Mouse (Mus musculus) regulatory T cell (primary cell): Measurements from ENCODE around the gene Ggnbp2.

Experiments
- in situ Hi-C: fragments of 300-600 bp; cut with MboI, MseI; formaldehyde crosslinking; loops from one replicate; pipeline ENCODE4 v1.15.1; 2025; ENCODE audit warnings: high pct_unique_total_duplicates

Gene Ggnbp2

DNA sequence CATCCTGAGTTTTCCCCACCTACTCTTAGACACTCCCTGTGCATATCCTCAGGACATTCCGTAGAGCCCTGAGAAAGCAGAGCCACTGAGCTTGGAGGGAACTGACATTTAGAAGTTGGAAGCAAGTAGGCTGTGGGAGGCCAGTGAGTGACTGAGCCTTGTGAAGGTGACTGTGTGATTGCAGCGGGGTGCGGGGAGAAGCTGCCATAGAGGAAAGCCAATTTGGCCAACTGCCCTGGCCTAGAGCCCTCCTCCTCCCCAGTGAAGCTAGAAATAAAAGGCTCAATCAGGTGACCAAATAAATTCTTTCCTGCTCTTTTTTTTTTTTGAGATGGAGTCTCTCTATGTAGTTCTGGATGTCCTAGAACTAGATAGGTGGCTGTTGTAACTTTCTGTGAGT is 44.4 kb downstream of the Ggnbp2 start:
- in situ Hi-C loops = loop anchor here (5.0 kb wide), 1 partner anchor 41 kb away; no protein-coding TSS in a partner anchor

DNA sequence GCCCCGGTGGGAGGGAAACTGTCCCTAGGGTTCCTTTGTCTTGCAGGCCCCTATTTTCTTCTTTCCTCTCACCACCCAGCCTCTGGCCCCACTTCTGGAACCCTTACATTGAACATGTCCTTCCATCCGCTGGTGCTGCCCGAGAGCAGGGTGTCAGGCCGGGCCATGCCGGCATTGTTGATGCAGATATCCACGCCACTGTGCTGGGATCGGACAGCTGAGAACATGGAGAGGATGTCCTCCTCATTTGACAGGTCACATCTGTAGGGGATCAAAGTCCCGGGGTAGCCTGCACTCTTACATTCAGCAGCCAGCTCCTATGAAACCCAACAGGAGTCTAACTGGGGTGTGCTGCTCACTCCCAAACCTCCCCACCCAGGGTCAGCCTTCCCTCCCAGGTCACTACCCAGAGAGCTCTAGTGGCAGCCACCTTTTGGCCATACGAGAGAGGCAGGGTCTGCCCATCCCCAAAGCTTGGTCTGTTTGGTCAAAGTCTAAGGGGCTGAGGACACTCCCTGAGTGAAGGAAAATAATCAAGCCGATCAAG is 45.3 kb downstream of the Ggnbp2 start:
- in situ Hi-C loops = loop anchor here (5.0 kb wide), 1 partner anchor 42 kb away; no protein-coding TSS in a partner anchor

DNA sequence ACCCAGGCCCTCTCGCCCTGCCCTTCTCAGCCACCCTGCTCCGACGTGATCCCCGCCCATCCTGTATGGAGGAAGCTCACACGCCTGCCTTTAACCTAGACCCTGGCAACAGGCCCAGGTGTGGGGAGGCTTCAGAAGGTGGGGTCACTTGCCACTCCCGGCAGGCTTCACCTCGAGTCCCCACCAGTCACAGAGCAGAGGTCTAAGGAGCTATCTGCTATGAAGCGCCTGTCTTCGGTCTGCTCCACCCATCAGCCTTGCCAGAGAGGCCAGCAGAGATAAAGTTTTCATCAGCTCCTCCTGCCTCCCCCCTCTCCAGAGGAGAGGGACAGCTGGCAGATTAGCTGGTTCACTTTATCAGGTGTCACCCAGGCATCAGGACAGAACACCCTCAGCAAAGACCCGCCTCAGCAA is 47.1 kb downstream of the Ggnbp2 start:
- in situ Hi-C loops = no loop called here

DNA sequence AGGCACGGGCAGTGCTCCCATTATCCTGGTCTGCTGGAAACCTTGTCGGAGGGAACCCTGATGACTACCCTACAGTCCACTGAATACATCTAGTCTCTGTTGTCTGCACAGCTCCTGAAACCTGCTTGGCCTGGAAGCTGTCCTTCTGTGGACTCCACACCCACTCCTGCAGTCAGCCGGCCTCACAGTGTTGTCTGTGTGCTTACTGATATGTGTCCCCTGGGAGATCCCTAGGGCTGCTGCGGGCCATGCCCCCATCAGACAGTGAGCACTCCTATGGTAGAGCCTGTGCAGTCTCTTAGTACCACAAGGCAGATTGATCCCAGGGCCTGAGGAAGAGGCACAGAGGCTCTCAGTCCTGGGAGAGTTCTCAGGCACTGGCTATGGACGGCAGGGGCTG is 48.1 kb downstream of the Ggnbp2 start:
- in situ Hi-C loops = no loop called here

DNA sequence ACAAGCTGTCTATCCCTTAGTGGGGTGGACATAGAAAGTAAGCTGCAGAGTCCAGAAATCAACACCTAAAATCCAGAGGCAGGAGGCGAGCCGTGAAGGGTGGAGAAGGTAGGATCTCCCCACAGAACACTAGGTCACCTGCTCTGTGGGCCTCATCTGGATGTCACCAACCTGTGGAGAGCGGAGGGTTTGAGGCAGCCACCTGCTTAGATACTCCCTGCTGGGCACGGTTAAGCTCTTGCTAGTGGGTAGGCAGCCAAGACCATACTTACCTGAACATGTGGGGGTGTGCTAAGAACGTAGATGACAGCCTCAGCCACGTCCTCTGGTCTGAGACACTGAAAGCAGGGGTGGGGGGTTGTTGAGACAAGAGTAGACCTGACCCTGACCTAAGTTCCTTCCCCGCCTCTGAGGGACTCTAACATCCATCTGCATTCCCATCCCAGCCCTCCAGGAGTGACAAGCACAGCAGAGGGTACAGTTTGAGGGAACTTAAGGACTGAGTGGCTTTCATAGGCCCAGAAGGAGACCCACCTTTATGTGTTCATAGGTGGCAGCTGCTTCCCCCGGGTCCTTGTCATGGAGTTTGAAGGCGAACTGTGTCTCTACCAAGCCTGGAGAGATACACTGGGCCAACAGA is 49.4 kb downstream of the Ggnbp2 start:
- in situ Hi-C loops = no loop called here

DNA sequence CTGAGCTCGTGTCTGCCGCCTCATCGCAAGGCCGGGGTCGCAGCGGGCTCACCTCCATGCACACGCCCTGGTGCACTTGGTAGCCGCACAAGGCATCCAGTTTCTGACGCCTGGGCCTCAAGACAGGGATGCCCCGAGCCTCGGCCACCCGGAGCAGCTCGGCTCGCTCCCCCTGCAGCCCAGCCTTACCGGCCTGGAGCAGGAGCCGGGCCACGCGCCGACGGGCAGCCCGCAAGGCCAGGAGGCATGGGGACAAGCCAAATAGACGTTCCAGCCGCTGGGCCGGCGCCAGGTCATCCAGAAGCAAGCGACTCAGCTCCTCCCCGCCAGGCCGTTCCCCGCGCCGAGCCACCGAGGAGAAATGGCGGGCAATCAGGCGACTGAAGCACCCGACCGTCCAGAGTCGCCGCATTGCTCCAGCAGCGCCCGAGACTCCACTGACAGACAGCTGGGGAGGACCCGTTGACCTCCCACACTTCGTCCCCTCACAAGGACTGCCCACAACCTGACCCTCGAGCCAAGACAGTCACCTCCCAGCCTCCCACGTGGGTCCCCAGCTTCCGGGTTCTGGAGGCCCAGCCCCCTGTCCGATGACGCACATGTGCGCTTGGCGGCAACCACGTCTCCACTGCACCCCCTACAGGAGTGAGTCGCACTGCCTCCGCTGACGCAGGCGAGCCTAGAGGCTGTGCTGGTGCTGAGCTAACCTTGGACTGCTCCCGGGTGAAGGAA is 51.5 kb downstream of the Ggnbp2 start, which contains the start of gene Mrm1:
Gene Mrm1 (minus strand): TSS at position 555 of the 732 bp plus-strand sequence.
- in situ Hi-C loops = loop anchor here (10.0 kb wide), 1 partner anchor 544 kb away; no protein-coding TSS in a partner anchor

DNA sequence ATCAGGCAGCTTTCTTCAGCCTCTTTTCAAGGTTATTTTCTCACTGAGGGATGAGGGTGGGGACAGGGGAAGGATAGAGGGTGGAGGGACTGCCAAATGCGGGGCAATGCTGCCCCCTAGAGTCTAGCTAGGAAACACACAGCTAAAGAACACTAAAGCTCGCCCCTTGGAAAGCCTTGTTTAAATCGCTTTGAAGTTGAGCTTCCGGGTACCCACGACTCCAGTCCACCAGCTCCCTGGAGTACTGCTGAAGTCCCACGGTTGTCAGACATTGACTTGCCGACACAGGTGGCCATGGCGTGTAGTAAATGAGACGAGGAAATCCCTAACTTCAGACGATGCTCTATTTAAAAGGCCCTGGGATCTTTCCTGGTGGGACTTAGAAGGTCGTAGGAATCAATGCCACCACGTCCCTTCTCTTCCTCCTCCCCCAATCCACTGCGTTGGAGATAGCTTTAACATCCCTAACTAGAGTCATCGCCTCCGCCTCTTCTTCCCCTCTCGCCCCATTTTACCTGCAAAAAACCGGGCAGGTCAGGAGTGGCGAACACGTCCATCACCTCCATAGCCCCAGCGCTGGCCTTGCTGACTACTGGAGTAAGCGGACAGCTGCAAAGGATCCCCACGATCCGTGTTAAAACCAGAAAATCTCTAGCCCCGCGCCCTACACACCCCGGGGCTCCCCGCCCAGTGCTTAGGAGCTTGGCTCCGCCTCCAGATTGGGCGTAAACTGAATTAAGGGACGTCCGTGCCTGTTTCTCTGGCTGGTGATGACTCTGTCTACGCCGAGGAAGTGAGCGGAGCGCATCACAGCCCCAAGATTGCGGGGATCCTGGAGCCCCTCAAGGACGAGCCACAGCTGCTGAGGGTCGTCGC is 52.3 kb downstream of the Ggnbp2 start:
- in situ Hi-C loops = loop anchor here (10.0 kb wide), 1 partner anchor 544 kb away; no protein-coding TSS in a partner anchor

GRCm38 (mm10) chr11:84817362-84817761 is 53.3 kb downstream of the Ggnbp2 start:
- in situ Hi-C loops = loop anchor here (10.0 kb wide), 1 partner anchor 543 kb away; no protein-coding TSS in a partner anchor

DNA sequence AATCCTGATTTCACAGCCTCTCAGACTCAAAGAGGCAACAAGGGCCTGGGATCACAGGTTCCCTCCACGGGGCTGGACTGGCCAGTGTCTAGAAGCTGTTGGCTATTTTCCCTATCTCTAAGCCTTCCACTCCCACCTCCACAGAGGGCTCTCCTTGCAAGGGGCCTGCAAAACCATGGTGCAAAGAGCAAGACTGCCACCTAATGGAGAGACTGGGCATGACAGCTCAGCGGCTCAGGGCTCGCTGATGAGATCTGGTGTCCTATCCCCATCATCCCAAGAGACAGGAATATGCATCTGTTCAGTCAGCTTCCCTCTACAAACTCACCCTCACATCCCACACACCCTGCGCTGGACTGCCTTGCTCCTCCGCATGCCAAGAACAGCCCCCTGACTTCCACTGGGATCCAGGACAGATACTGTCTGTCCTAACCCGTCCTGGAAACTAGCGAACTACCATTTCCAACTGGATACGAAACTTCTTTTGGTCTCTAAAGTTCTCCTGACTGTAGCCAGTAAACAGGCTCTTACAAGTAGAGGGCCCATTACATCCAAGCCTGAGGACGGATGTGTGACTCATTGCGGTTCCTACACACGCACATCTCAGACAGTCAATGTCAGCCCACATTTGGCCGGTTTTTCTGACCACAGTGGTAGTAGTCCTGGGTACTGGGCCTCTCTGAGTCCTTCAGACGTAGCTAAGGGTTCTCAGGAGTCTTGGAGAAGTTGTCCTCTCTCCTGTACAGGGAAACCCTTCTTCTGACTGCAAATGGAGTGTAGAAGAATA is 56.7 kb downstream of the Ggnbp2 start:
- in situ Hi-C loops = loop anchor here (10.0 kb wide), 1 partner anchor 539 kb away; no protein-coding TSS in a partner anchor

DNA sequence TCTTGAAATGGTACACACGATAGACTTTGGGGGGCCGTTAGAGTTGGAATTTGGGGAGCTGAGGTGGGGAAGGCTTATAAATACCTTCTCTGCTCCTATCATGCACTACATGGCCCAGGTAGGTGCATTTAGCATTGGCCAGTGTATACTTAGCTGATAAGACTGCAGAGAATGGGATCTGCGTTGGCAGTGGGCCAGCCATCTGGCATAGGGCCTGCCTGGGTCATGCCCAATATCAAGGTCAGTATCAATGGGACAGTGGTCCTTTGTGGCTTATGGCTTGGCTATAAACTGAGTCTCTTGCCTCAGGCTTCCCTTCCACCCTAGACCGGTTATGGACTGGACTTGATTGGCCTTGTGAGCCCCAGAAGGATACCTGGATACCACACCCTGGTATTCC is 66.2 kb downstream of the Ggnbp2 start:
- in situ Hi-C loops = no loop called here

DNA sequence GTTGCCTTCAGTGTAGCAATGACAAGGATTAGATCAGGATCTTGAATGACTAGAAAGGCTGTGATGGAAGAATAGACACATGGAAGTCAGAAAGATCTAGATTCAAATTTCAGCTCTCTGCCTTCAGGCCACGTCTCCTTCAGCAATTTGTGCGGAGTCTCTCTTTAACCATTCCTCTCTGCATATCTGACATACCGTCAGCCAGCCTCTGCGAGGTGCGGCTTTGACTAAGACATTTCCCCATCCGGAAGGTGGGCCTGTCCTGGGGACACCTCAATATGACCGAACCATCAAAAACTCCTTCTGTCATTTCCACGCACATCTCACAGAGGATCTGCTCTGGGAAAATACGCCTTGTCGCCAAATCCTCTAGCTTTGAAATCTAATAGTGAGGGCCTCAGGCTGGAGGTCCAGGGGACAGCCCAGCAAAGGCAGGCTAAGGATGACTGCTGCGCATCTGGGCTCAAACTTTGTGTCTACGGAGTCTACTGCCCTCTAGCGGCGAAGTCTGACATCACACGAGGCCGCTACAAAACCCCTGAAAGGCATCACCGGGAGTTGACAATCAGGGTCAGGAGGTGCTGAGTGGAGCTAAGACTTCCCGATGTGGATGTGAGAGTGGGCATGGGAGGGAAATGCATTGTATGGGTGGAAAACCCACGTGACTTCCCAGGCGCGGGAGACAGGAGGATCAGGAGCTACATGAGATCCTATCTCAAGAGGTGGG is 72.8 kb downstream of the Ggnbp2 start:
- in situ Hi-C loops = loop anchor here (5.0 kb wide), 1 partner anchor 365 kb away; no protein-coding TSS in a partner anchor

- in situ Hi-C loops = loop anchor here (5.0 kb wide), 1 partner anchor 365 kb away; no protein-coding TSS in a partner anchor
Observed at GRCm38 (mm10) chr11:84797026-84797425, 73.6 kb downstream of the Ggnbp2 start.

GRCm38 (mm10) chr11:84794496-84795113 is 76.0 kb downstream of the Ggnbp2 start:
- in situ Hi-C loops = loop anchor here (5.0 kb wide), 1 partner anchor 362 kb away; no protein-coding TSS in a partner anchor

GRCm38 (mm10) chr11:84793545-84793944 is 77.1 kb downstream of the Ggnbp2 start:
- in situ Hi-C loops = no loop called here

GRCm38 (mm10) chr11:84790383-84790782 is 80.2 kb downstream of the Ggnbp2 start:
- in situ Hi-C loops = no loop called here
